Comparison of ENCODE assay signal across 12 mouse cellular contexts in genomic region chr7:36691617-36692016, GRCm38 (mm10). TPM values are rescaled to one million over a fixed set of nuclear protein-coding genes. Genes with fewer than 3 reads are reported as not detected.
DNase-seq lines count a peak whose midpoint lies in the region; ATAC-seq and TF ChIP-seq lines count a peak whose summit lies in the region.
"Had no signal": no experiment of that assay in that cellular context is flagged by ENCODE, and none has a peak within 500 bp of the region (broad histone marks: within the 10 kb centered on the region; RNA-seq: fewer than 3 reads in every experiment).

No protein-coding gene starts in this region.

- 5% methylated on average over 14 of the region's 14 CpGs for WGBS in heart, embryonic 16.5 days
- 7% methylated on average over 14 of the region's 14 CpGs for WGBS in heart, adult 2 months
- 3% methylated on average over 14 of the region's 14 CpGs for WGBS in hindbrain, embryonic 13.5 days
- WGBS in midbrain, postnatal 0 days = 3% methylated on average over 14 of the region's 14 CpGs
- 4% methylated on average over 14 of the region's 14 CpGs for WGBS in liver, embryonic 12.5 days (ENCODE audit: insufficient replicate concordance)

- no peaks in the 10 kb centered on the region for H3K9me3 ChIP-seq in heart, embryonic 16.5 days (replicated peaks; ENCODE audit: control insufficient read depth, low read length)
- H3K9me3 ChIP-seq in hindbrain, embryonic 13.5 days = no peaks in the 10 kb centered on the region
- H3K9me3 ChIP-seq in midbrain, postnatal 0 days (ENCODE audit: low read length) = no peaks in the 10 kb centered on the region
- H3K9me3 ChIP-seq in liver, embryonic 12.5 days (replicated peaks) = no peaks in the 10 kb centered on the region

- H3K4me1 ChIP-seq in heart, embryonic 16.5 days (ENCODE audit: control insufficient read depth, insufficient read depth, low read length) = peaks cover 13% of the 10 kb centered on the region
- peaks cover 3% of the 10 kb centered on the region for H3K4me1 ChIP-seq in heart, adult 2 months (ENCODE audit: control insufficient read depth, insufficient read depth, low read length)
- H3K4me1 ChIP-seq in cortical plate, adult 2 months (ENCODE audit: control insufficient read depth, insufficient read depth, low read length) = no peaks in the 10 kb centered on the region
- peaks cover 55% of the 10 kb centered on the region for H3K4me1 ChIP-seq in hindbrain, embryonic 13.5 days (replicated peaks)
- peaks cover 9% of the 10 kb centered on the region for H3K4me1 ChIP-seq in midbrain, postnatal 0 days (ENCODE audit: insufficient read depth, low read length)
- H3K4me1 ChIP-seq in liver, embryonic 12.5 days = 0 out of 2 replicates have a peak, but pooled peaks cover 9% of the 10 kb centered on the region

- no peak for TF ChIP-seq POLR2A in heart, adult 2 months (IDR thresholded peaks at IDR 0.05; ENCODE audit: insufficient read depth, low read depth, low read length)
- no peak for TF ChIP-seq POLR2A in cortical plate, adult 2 months (IDR thresholded peaks at IDR 0.05; ENCODE audit: extremely low read depth, insufficient read depth, low read length)

- intact Hi-C loops in heart, adult 2 months (cut with DNase I) = no loop called here
- intact Hi-C loops in left cerebral cortex, postnatal 10 days (cut with DNase I) = loop anchor here (10.0 kb wide), 1 partner anchor 787 kb away; no protein-coding TSS in a partner anchor

- no peak overlapping the region for H3K27ac ChIP-seq in heart, embryonic 16.5 days (ENCODE audit: low read length)
- H3K27ac ChIP-seq in heart, adult 2 months = no peak overlapping the region
- H3K27ac ChIP-seq in cortical plate, adult 2 months (ENCODE audit: insufficient read depth, low read length) = no peak overlapping the region
- H3K27ac ChIP-seq in hindbrain, embryonic 13.5 days = no peak overlapping the region
- H3K27ac ChIP-seq in midbrain, postnatal 0 days (ENCODE audit: low read depth, low read length) = no peak overlapping the region
- H3K27ac ChIP-seq in liver, embryonic 12.5 days = no peak overlapping the region

- H3K36me3 ChIP-seq in heart, embryonic 16.5 days (ENCODE audit: control insufficient read depth, insufficient read depth) = no peaks in the 10 kb centered on the region
- H3K36me3 ChIP-seq in heart, adult 2 months (ENCODE audit: control insufficient read depth, insufficient read depth, low read length) = no peaks in the 10 kb centered on the region
- no peaks in the 10 kb centered on the region for H3K36me3 ChIP-seq in hindbrain, embryonic 13.5 days
- H3K36me3 ChIP-seq in midbrain, postnatal 0 days (ENCODE audit: insufficient read depth, low read length) = no peaks in the 10 kb centered on the region
- H3K36me3 ChIP-seq in liver, embryonic 12.5 days = no peaks in the 10 kb centered on the region

- TF ChIP-seq EP300 in heart, adult 2 months (IDR thresholded peaks at IDR 0.05; ENCODE audit: insufficient read depth, low read depth, low read length) = no peak

- TF ChIP-seq CTCF in heart, adult 2 months (IDR thresholded peaks at IDR 0.05) = no peak
- TF ChIP-seq CTCF in cortical plate, adult 2 months (IDR thresholded peaks at IDR 0.05; ENCODE audit: extremely low read depth, insufficient read depth, low read length) = no peak
- TF ChIP-seq CTCF in midbrain, postnatal 0 days (IDR thresholded peaks at IDR 0.05) = no peak

- DNase-seq in heart, adult 2 months = no peak
- DNase-seq in midbrain, postnatal 0 days (ENCODE audit: low spot score) = no peak
- DNase-seq in left cerebral cortex, postnatal 10 days (ENCODE audit: extremely low spot score in 1 of 2, low spot score in 2 of 2) = no peak
- DNase-seq: cerebellum, adult 9-11 months; kidney, postnatal 14 days had no signal

- no peaks in the 10 kb centered on the region for H3K79me2 ChIP-seq in heart, adult 2 months (replicated peaks; ENCODE audit: control insufficient read depth, insufficient read depth, low read length)

- H3K4me2 ChIP-seq in heart, embryonic 16.5 days (ENCODE audit: low read depth, low read length) = peak overlapping the region; percentile 1; the same call in 1 of the 2 replicates
- peak overlapping the region; percentile 36 for H3K4me2 ChIP-seq in hindbrain, embryonic 13.5 days
- no peak overlapping the region for H3K4me2 ChIP-seq in midbrain, postnatal 0 days (ENCODE audit: low read depth, low read length, poor library complexity, severe bottlenecking)
- no peak overlapping the region for H3K4me2 ChIP-seq in liver, embryonic 12.5 days

- no peak for ATAC-seq in heart, embryonic 16.5 days (replicated peaks; ENCODE audit: extremely low read depth, insufficient read depth, low FRiP score)
- no peak for ATAC-seq in hindbrain, embryonic 13.5 days (ENCODE audit: low FRiP score)
- ATAC-seq in midbrain, postnatal 0 days (ENCODE audit: low FRiP score) = no peak
- no peak for ATAC-seq in inflammation-experienced regulatory T-cells, adult 6 months
- no peak for ATAC-seq in liver, embryonic 12.5 days
- ATAC-seq: CD4-positive, CD25-positive, alpha-beta regulatory T cell, adult 4 months had no signal

- H3K27me3 ChIP-seq in heart, embryonic 16.5 days (ENCODE audit: control insufficient read depth, insufficient read depth, low read length) = peaks cover 56% of the 10 kb centered on the region
- H3K27me3 ChIP-seq in heart, adult 2 months (ENCODE audit: control insufficient read depth, insufficient read depth, low read length) = peaks cover 14% of the 10 kb centered on the region
- peaks cover 70% of the 10 kb centered on the region for H3K27me3 ChIP-seq in hindbrain, embryonic 13.5 days
- H3K27me3 ChIP-seq in midbrain, postnatal 0 days (ENCODE audit: insufficient read depth, low read length) = peaks cover 51% of the 10 kb centered on the region
- H3K27me3 ChIP-seq in liver, embryonic 12.5 days (replicated peaks) = peaks cover 74% of the 10 kb centered on the region

- no peak overlapping the region for H3K9ac ChIP-seq in heart, embryonic 16.5 days (ENCODE audit: low read length)
- H3K9ac ChIP-seq in heart, adult 2 months (ENCODE audit: low read depth, low read length) = no peak overlapping the region
- no peak overlapping the region for H3K9ac ChIP-seq in hindbrain, embryonic 13.5 days
- no peak overlapping the region for H3K9ac ChIP-seq in midbrain, postnatal 0 days (replicated peaks; ENCODE audit: low read length, poor library complexity, severe bottlenecking)
- no peak overlapping the region for H3K9ac ChIP-seq in liver, embryonic 12.5 days

- H3K4me3 ChIP-seq in heart, embryonic 16.5 days (ENCODE audit: low read length) = no peak overlapping the region
- H3K4me3 ChIP-seq in heart, adult 2 months = no peak overlapping the region
- peak overlapping the region; percentile 8 for H3K4me3 ChIP-seq in cortical plate, adult 2 months (ENCODE audit: insufficient read depth, low read length)
- peak overlapping the region; percentile 9; the same call in 1 of the 2 replicates for H3K4me3 ChIP-seq in hindbrain, embryonic 13.5 days
- peak overlapping the region; percentile 6; the same call in 1 of the 2 replicates for H3K4me3 ChIP-seq in midbrain, postnatal 0 days (ENCODE audit: low read depth, low read length)
- no peak overlapping the region for H3K4me3 ChIP-seq in liver, embryonic 12.5 days
- H3K4me3 ChIP-seq: megakaryocyte, embryonic 14.5 days had no signal

RNA-seq across cellular contexts. Expression of gene Tshz3, which starts 6.3 kb away (rescaled TPM):
- 3.2 and 3.7 TPM in 2 replicates for polyA plus RNA-seq in heart, embryonic 16.5 days (2015; fragmentation: Nextera tagmentation; extraction: Ambion mirVana)
- 1 to 10 TPM; 3.5 to 4.3 TPM for total RNA-seq in heart, adult 2 months (2021)
- polyA plus RNA-seq in heart, adult 2 months (2012; rRNA removed) = 1.8 and 3.6 TPM in 2 replicates
- 27.0 and 35.4 TPM in 2 replicates for polyA plus RNA-seq in cortical plate, adult 2 months (2012; rRNA removed)
- polyA plus RNA-seq in hindbrain, embryonic 13.5 days (2015; fragmentation: Nextera tagmentation; extraction: Ambion mirVana) = 37.1 and 39.9 TPM in 2 replicates
- 11.1 and 11.9 TPM in 2 replicates for total RNA-seq in midbrain, postnatal 0 days (2014; rRNA removed)
- polyA plus RNA-seq in midbrain, postnatal 0 days (2015; fragmentation: Nextera tagmentation; extraction: Ambion mirVana) = 5.1 and 6.7 TPM in 2 replicates
- polyA plus RNA-seq in inflammation-experienced regulatory T-cells, adult 6 months (2017; shearing (Covaris generic)) = under 1 TPM in 1 of 3 experiments, not detected in 2; 0.14 TPM
- 1.2 and 1.5 TPM in 2 replicates for polyA plus RNA-seq in liver, embryonic 12.5 days (2016; fragmentation: Nextera tagmentation; extraction: Ambion mirVana)
- 10 to 100 TPM; 47.5 to 52.3 TPM for total RNA-seq in left cerebral cortex, postnatal 10 days (2021)
- polyA plus RNA-seq: CD4-positive, CD25-positive, alpha-beta regulatory T cell, adult 4 months had no signal

Comparison
In these comparisons a context has a peak if more than half of its experiments do, and no peak if none do; other contexts are left out.
1. H3K4me2 ChIP-seq: peak in heart, embryonic 16.5 days (single experiment) and hindbrain, embryonic 13.5 days (single experiment); none in midbrain, postnatal 0 days (single experiment) and liver, embryonic 12.5 days (single experiment).
2. H3K4me3 ChIP-seq: peak in cortical plate, adult 2 months (single experiment), hindbrain, embryonic 13.5 days (single experiment) and midbrain, postnatal 0 days (single experiment); none in heart, embryonic 16.5 days (single experiment), heart, adult 2 months (single experiment) and liver, embryonic 12.5 days (single experiment).